Mouse (Mus musculus): ENCODE data around the gene Cbl.

Gene Cbl

GRCm38 (mm10) chr9:44178389-44178788 lies 55.5 kb downstream of the Cbl start:
- DNase-seq = no peak

DNA sequence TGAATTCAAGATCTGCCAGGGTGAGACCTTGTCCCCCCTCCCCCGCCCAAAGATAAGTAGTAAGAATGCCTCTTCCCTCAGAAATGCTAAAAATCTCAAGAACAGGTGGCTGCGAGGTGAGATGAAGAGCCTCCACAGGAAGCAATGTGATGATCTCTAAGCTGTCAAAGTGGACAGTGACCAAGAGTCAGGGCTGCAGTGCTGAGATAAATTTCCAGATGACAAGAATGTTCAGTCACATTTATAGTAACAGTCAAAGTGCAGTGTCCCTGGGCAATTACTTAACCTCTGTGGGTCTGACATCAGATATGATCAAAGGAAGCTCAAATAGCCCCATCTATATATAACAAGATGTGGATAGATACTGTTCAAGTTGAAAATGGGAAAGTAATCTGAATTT lies 56.4 kb downstream of the Cbl start:
- DNase-seq = no peak

DNA sequence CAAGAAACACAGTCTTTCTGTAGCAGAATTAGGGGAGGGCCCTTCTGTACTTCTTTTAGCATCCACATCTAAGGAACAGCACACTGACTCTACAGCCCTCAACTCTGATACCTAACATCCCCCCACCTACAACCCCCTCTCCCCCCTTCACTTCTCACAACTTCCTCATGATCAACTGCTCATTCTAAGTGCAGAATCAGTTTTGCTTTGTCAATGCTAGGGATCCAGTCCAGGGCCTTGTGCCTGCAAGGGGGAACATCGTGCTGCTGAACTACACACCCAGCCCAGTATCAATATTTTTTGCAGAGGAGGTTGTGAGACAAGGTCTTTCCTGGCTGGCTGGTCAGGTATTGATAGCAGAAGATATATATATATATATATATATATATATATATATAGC lies 57.9 kb downstream of the Cbl start:
- DNase-seq = no peak

GRCm38 (mm10) chr9:44175556-44175955 lies 58.3 kb downstream of the Cbl start:
- no peak for DNase-seq

DNA sequence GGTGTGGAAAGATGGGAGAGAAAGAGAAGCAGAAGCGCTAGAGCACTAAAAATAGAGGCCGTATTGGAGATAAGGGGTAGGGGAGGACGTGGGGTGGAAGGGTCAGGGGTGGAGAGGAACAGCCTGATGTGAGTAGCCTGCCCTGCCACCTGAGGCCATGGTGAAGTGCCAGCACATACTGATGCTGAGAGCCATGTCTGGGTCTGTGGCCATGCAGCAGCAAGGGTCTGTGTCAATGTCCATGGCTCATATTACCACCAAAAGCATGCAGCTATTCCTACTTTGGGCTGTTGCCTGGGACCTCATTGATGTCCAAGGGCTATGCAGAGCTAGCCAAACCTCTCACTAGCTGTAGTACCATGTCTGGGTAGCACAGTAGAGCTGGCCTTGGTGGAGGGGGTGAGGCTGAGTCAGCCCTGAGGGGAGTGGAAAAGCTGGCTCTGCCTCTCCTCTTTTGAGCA lies 63.1 kb downstream of the Cbl start:
- DNase-seq = no peak

GRCm38 (mm10) chr9:44168931-44169330 lies 64.9 kb downstream of the Cbl start:
- DNase-seq = no peak

DNA sequence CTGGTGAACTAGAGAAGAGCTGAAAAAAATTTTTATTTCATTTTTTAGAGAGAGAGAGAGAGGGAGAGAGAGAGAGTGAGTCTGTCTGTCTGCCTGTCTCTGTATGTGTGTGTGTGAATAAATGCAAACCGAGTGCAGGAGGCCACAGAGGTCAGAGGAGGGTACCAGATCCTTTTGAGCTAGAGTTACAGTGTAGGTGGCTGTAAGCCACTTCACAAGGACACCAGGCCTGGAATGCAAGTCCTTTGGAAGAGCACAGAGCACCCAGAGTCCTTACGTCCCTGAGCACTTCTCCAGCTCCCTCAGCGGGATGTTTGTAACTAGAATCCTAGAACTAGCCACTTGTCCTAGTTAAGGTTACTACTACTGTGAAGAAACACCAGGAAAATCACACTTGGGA lies 74.0 kb downstream of the Cbl start:
- no peak for DNase-seq

GRCm38 (mm10) chr9:44147290-44147689 lies 86.6 kb downstream of the Cbl start:
- no peak for DNase-seq

- no peak for DNase-seq
These were observed 89.2 kb downstream of the Cbl start for GRCm38 (mm10) chr9:44144718-44145060.

GRCm38 (mm10) chr9:44144023-44144717 lies 89.7 kb downstream of the Cbl start:
- no peak for DNase-seq

GRCm38 (mm10) chr9:44143421-44143820 lies 90.4 kb downstream of the Cbl start:
- DNase-seq = no peak

DNA sequence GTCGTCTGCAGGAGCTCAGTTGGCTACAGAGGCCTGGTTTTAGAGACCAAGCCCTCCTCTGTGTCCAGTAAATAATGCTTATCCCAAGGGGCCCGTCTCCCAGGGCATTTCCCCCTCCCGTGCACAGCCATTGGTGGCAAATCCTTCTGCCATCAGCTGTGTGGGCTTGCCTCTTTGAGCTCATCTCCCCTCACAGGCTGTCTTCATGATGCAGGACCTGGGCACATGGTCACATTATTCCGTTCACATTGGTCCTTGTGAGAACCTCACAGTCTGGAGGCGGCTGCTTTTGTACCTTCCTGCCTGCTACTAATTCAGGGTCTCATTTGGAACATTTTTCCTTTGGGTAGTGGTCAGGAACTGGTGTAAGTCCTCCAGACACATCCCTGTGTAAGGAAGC lies 91.9 kb downstream of the Cbl start:
- DNase-seq = no peak

DNA sequence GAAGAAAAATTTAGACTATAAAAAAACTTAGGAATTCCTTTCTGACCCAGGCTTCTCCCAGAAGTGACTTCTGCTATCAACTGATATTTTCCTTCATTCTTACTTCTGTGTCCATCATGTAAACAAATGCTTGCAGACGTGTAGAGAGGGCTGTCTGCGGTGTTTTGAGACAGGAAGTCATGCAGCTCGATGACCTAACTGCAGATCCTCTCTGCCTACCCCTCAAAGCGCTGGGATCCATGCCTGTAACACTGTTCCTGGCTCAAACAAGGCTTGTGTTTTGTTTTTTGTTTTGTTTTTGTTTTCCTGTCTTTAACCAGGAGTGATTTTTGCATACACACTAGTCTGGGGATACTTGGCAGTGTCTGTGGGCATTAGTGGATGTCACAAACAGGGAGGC lies 96.0 kb downstream of the Cbl start:
- DNase-seq = no peak

DNA sequence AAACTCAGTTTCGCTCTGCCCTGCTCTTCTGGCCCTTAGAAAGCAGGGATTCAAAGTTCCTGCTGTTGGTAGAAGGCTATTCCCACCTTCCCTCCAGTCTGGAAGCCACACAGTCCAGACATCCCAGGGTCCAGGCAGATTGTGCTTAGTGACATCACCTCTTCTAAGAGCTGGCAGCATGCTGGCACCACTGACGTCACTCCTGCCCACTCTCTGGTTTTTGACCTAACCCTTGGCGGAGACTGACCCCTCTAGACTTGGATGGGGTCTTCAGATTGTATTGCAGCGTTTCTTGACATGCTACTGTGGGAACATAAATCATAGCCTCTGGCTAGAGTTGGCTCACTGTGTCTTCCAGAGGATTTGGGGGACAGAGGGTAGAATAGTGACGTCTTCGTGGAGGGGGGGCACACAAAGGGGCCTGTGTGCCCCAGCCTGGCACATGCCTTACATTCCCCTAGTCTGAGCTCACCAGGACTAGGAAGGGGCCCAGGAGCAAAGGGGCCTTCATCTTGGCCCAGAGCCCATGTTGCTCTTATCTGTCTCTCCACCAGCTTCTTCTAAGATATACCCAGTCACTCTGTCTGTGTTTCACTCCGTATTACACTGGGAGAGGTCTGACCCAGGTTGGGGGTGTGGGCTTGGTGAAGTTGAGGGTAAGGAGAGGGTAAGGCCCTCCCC lies 98.0 kb downstream of the Cbl start:
- DNase-seq = no peak

DNA sequence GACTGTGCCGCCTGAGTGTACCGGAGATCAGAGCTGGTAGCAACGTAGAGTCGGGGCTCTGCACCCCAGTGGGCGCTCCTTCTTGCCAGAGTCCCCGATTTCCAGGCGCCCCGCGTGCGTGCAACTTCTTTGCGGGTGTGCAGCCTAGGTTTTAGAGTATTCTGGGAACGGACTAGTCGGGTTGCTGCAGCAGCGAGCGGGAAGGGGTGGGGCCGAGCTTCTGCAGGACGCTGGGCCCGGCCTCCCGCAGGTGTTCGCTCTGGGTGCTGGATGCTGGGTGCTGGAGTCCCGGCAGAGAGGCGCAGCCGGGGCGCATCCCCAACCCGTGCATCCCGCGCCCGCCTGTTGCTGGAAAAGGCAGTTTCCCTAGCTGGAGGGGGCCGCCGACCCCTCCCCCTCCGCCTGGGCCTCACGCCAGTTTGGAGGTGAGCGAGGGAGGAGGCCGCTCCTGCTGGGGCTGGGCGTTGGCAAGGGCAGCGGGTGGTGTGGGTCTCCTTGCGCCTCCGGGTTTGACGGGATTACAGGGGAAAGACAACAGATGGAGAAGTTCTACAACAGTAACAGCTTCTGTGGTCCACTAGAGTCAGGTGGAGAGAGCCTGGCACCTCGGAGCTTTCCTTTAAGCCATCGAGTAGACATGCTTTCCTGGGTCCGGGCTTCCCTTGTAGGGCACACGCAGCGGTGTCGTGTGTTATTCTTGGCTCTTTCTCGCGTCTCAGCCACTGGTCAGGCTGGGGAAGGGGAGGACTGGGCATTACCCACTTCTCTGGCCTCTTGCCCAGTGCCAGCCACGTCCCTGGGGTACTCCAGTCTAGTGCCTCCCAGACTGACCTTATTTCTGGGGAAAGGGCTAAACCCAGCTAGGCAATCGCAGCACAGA lies 98.8 kb downstream of the Cbl start:
- peak in 1 of 2 experiments; percentile 31 for DNase-seq

GRCm38 (mm10) chr9:44134101-44134850 lies 99.6 kb downstream of the Cbl start, which contains the start of gene Mcam:
TSS of gene Mcam (plus strand) at chr9:44134469.
- peak in 1 of 2 experiments; percentile 12 for DNase-seq

- no peak for DNase-seq
These were observed 100.6 kb downstream of the Cbl start for GRCm38 (mm10) chr9:44133287-44133686.

DNA sequence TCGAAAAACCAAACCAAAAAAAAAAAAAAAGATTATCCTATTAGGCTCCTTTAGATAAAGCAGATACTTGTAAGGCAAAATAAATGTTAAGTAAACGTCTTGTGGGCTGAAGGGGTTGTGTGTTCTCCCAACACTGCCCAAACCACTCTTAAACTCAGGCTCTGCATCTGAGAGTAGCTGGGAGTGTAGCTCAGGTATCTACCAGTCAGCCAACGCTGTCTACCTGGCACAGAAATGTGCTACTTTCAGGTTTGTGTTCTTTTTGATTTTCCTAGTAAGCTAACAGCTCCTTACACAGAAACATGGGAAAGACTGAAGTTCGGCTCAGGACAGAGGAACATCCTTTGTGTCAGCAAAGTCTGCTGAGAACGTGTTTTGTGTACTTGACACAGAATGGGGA lies 101.6 kb downstream of the Cbl start:
- no peak for DNase-seq

- DNase-seq = no peak
These were observed 102.6 kb downstream of the Cbl start for GRCm38 (mm10) chr9:44131276-44131590.

DNA sequence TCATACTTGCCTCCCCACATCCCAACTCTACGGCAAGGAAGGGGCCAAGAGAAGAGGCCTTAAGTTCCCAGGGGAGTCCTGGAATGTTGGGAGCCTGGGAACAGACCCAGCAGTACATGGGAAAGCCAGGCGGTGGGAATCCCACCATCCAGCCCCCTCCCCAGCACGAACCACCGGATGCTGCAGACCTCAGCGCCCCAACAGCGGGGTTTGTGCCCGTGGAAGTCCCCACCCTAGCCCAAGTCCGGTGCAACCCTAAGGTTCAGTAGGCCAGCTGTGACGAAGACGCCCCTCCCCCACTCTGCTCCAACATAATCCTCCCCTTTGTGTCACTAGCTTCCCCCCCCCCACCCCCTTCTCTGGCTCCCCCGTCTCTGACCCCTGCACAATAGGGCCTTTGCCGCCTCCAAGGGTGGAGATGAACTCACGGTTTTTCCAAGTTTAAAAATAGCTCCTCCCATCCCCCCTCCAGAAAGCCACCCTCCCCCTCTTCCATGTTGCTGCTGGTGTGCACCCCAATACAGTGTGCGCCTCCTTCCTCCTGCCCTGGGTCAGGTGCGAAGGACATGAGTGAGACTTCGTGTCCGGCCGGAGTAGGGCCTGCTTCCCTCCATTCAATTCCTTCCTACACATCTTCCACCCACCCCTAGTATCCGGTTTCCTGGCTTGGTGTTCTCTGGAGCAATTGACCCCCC lies 103.1 kb downstream of the Cbl start:
- peak; percentile 9 to 25 for DNase-seq

DNA sequence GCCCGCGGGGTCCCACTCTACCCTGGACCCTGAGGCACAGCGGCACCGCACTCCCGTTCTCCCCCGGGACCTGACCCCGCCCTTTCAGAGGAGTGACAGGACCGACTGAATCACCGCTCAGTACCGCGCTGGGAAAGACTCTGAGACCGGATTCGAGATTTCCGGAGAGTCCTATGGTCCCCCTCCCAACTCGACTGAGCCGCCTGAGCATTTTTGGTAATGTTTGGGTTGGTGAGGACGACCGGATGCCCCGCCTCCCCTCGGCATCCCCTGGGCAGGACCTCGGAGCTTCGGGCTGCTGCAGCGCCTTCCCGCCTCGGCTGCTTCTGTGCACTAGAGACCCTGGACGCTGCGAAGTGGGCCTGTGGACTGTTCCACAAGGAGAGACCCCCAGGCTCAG lies 103.8 kb downstream of the Cbl start:
- peak; percentile 69 to 71 for DNase-seq

DNA sequence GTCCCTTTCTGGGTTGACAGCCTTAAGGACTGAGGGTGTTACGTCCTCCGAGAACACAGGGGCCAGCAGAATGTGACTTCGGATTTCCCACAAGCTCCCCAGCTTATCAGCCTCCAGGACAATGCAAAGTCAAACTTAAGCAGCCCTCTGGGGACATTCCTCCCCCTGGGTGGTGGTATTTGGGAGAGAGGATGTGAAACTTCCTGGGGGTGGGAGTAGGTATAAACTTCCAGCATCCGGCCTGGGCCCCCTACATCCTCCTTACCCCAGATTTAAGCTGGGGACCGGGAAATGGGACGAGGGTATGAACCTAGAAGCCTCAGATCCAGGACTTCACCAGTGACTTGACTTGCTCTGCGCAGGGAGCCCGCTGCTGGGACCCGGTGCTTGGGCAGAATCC lies 104.2 kb downstream of the Cbl start:
- no peak for DNase-seq

Data from spleen, adult 18-20 months (tissue).